Mouse (Mus musculus) neural tube, embryonic 13.5 days (tissue): ENCODE data around the gene Lce1b. TPM values are rescaled to one million over a fixed set of nuclear protein-coding genes. Genes with fewer than 3 reads are reported as not detected.
A peak's percentile ranks its signal among the peaks of the same experiment; 100 is the strongest.
"Not testable (repeated sequence)": the region's sequence is repeated elsewhere in the genome, so short reads cannot be mapped to it uniquely, and the experiment has no call there.

Experiments
- ATAC-seq: fragments of 200-750 bp; cut with Nextera tagmentation; 2 replicates; pipeline ENCODE4 v1.8.0; 2017; ENCODE audit warnings: low read depth, mild to moderate bottlenecking, moderate TSS enrichment, moderate library complexity
- H3K27ac ChIP-seq: fragments of 300-500 bp; sonication (generic); replicated peaks from 2 replicates; pipeline ENCODE4 v1.5.1; 2015; ENCODE audit warnings: moderate library complexity, mild to moderate bottlenecking, inconsistent platforms
- H3K27me3 ChIP-seq: fragments of 300-500 bp; sonication (generic); 2 replicates; pipeline ENCODE4 v1.6.1; 2015; ENCODE audit warnings: mild to moderate bottlenecking, inconsistent platforms
- H3K36me3 ChIP-seq: fragments of 300-500 bp; sonication (generic); 2 replicates; pipeline ENCODE4 v1.6.1; 2015; ENCODE audit warnings: mild to moderate bottlenecking, inconsistent platforms
- H3K4me1 ChIP-seq: fragments of 300-500 bp; sonication (generic); replicated peaks from 2 replicates; pipeline ENCODE4 v1.6.1; 2015; ENCODE audit warnings: inconsistent platforms
- H3K4me2 ChIP-seq: fragments of 300-500 bp; sonication (generic); 2 replicates; pipeline ENCODE4 v1.6.1; 2015; ENCODE audit warnings: inconsistent platforms, mild to moderate bottlenecking, moderate library complexity
- H3K4me3 ChIP-seq: fragments of 300-500 bp; sonication (generic); 2 replicates; pipeline ENCODE4 v1.5.1; 2015; ENCODE audit warnings: mild to moderate bottlenecking, inconsistent platforms
- H3K9ac ChIP-seq: fragments of 300-500 bp; sonication (generic); 2 replicates; pipeline ENCODE4 v1.6.1; 2015; ENCODE audit warnings: moderate library complexity, mild to moderate bottlenecking, inconsistent platforms
- H3K9me3 ChIP-seq: fragments of 300-500 bp; sonication (generic); 2 replicates; pipeline ENCODE4 v1.6.1; 2016; ENCODE audit warnings: inconsistent platforms
- WGBS: fragments of 180-500 bp; shearing (Covaris S2); methylation state at CpG from one replicate; pipeline ENCODE4 v1.1.7; 2015; 5-methylcytosine and 5-hydroxymethylcytosine counted together
- polyA plus RNA-seq: library from polyadenylated mRNA; unstranded; fragments of >200 nt; fragmentation: Nextera tagmentation; extraction: Ambion mirVana; gene quantifications from 2 replicates; pipeline ENCODE4 v1.2.1, GENCODE M21; 2015

Gene Lce1b
- not detected in 2 replicates for polyA plus RNA-seq

- no peak within 1 kb of the TSS for H3K27ac ChIP-seq
- no peak within 1 kb of the TSS for H3K9ac ChIP-seq
- H3K9me3 ChIP-seq, result no peaks in the 10 kb centered on the region
- no peak within 1 kb of the TSS for H3K4me3 ChIP-seq
- H3K27me3 ChIP-seq, result no peaks in the 10 kb centered on the region
- no peak for ATAC-seq
- no peaks in the 10 kb centered on the region for H3K36me3 ChIP-seq
- H3K4me1 ChIP-seq, result no peaks in the 10 kb centered on the region
- no peak within 1 kb of the TSS for H3K4me2 ChIP-seq
Observed at GRCm38 (mm10) chr3:92656826-92657225, at the start of gene Lce1b. Lce1b (minus strand) TSS chr3:92656926.

- no peak for ATAC-seq
- no peaks in the 10 kb centered on the region for H3K4me1 ChIP-seq
- H3K36me3 ChIP-seq, result no peaks in the 10 kb centered on the region
- no peaks in the 10 kb centered on the region for H3K9me3 ChIP-seq
- no peak overlapping the region for H3K27ac ChIP-seq
- no peak overlapping the region for H3K9ac ChIP-seq
- 23% methylated on average over 1 of the region's 1 CpGs for WGBS
- no peaks in the 10 kb centered on the region for H3K27me3 ChIP-seq
- no peak overlapping the region for H3K4me3 ChIP-seq
- H3K4me2 ChIP-seq, result no peak overlapping the region
Observed at GRCm38 (mm10) chr3:92694613-92695012, 37.9 kb upstream of the Lce1b start.

GRCm38 (mm10) chr3:92691688-92692087, 35.0 kb upstream of the Lce1b start:
- Histone ChIP-seq H3K4me2 (no peak overlapping the region), H3K27ac (no peak overlapping the region), H3K27me3 (no peaks in the 10 kb centered on the region), H3K9me3 (no peaks in the 10 kb centered on the region), H3K9ac (no peak overlapping the region), H3K36me3 (no peaks in the 10 kb centered on the region), H3K4me3 (no peak overlapping the region), H3K4me1 (no peaks in the 10 kb centered on the region)
- no peak for ATAC-seq

- not testable (repeated sequence) for H3K9me3 ChIP-seq, ATAC-seq, H3K36me3 ChIP-seq, H3K27me3 ChIP-seq, H3K9ac ChIP-seq, H3K4me1 ChIP-seq, H3K4me2 ChIP-seq, H3K27ac ChIP-seq, H3K4me3 ChIP-seq
- 83% methylated on average over 16 of the region's 16 CpGs for WGBS
Observed at GRCm38 (mm10) chr3:92689154-92689553, 32.4 kb upstream of the Lce1b start.

GRCm38 (mm10) chr3:92687110-92687509, 30.4 kb upstream of the Lce1b start, which contains the start of gene Lce1d:
Lce1d (minus strand) TSS chr3:92687210.
- no peak for ATAC-seq
- H3K27me3 ChIP-seq, result no peaks in the 10 kb centered on the region
- H3K9me3 ChIP-seq, result no peaks in the 10 kb centered on the region
- no peaks in the 10 kb centered on the region for H3K36me3 ChIP-seq
- 60% methylated on average over 2 of the region's 2 CpGs for WGBS
- no peak within 1 kb of the TSS for H3K4me2 ChIP-seq
- no peak within 1 kb of the TSS for H3K9ac ChIP-seq
- no peak within 1 kb of the TSS for H3K4me3 ChIP-seq
- H3K27ac ChIP-seq, result no peak within 1 kb of the TSS
- H3K4me1 ChIP-seq, result no peaks in the 10 kb centered on the region

GRCm38 (mm10) chr3:92678947-92679346, 22.2 kb upstream of the Lce1b start, which contains the start of gene Lce1c:
Lce1c (plus strand) TSS chr3:92679247.
- Histone ChIP-seq H3K36me3 (no peaks in the 10 kb centered on the region), H3K4me3 (no peak within 1 kb of the TSS), H3K4me1 (no peaks in the 10 kb centered on the region), H3K27ac (no peak within 1 kb of the TSS), H3K9me3 (no peaks in the 10 kb centered on the region), H3K27me3 (no peaks in the 10 kb centered on the region), H3K4me2 (no peak within 1 kb of the TSS), H3K9ac (no peak within 1 kb of the TSS)
- 88% methylated on average over 4 of the region's 4 CpGs for WGBS
- ATAC-seq, result no peak

GRCm38 (mm10) chr3:92670215-92670614, 13.5 kb upstream of the Lce1b start, which contains the start of gene Lce1a2:
Lce1a2 (minus strand) TSS chr3:92670315.
- Histone ChIP-seq H3K27me3 (no peaks in the 10 kb centered on the region), H3K4me1 (no peaks in the 10 kb centered on the region), H3K36me3 (no peaks in the 10 kb centered on the region), H3K4me3 (no peak within 1 kb of the TSS), H3K9ac (no peak within 1 kb of the TSS), H3K4me2 (no peak within 1 kb of the TSS), H3K9me3 (no peaks in the 10 kb centered on the region), H3K27ac (no peak within 1 kb of the TSS)
- no peak for ATAC-seq

- ATAC-seq, result no peak
- H3K4me3 ChIP-seq, result no peak within 1 kb of the TSS
- H3K4me1 ChIP-seq, result no peaks in the 10 kb centered on the region
- no peak within 1 kb of the TSS for H3K9ac ChIP-seq
- no peaks in the 10 kb centered on the region for H3K36me3 ChIP-seq
- H3K27ac ChIP-seq, result no peak within 1 kb of the TSS
- H3K27me3 ChIP-seq, result no peaks in the 10 kb centered on the region
- H3K9me3 ChIP-seq, result no peaks in the 10 kb centered on the region
- WGBS, result 89% methylated on average over 1 of the region's 1 CpGs
- no peak within 1 kb of the TSS for H3K4me2 ChIP-seq
Observed at GRCm38 (mm10) chr3:92648207-92648606, 8.5 kb downstream of the Lce1b start, which contains the start of gene Lce1a1. Lce1a1 (minus strand) TSS chr3:92648307.

GRCm38 (mm10) chr3:92639854-92640253, 16.9 kb downstream of the Lce1b start:
- 93% methylated on average over 15 of the region's 15 CpGs for WGBS
- no peaks in the 10 kb centered on the region for H3K27me3 ChIP-seq

GRCm38 (mm10) chr3:92638653-92638991, 18.1 kb downstream of the Lce1b start:
- Histone ChIP-seq H3K4me1 (peaks cover 13% of the 10 kb centered on the region; the same call in 1 of the 2 replicates), H3K9ac (no peak overlapping the region), H3K9me3 (no peaks in the 10 kb centered on the region), H3K4me3 (no peak overlapping the region), H3K4me2 (no peak overlapping the region), H3K36me3 (no peaks in the 10 kb centered on the region), H3K27me3 (no peaks in the 10 kb centered on the region), H3K27ac (no peak overlapping the region)
- no peak for ATAC-seq
- WGBS, result 83% methylated on average over 3 of the region's 3 CpGs

More at GRCm38 (mm10) chr3:92639854-92640253, 16.9 kb downstream of the Lce1b start:
- peaks cover 13% of the 10 kb centered on the region; the same call in 1 of the 2 replicates for H3K4me1 ChIP-seq
- no peak for ATAC-seq
- no peaks in the 10 kb centered on the region for H3K36me3 ChIP-seq
- H3K27ac ChIP-seq, result no peak overlapping the region
- no peaks in the 10 kb centered on the region for H3K9me3 ChIP-seq
- H3K4me3 ChIP-seq, result no peak overlapping the region
- no peak overlapping the region for H3K9ac ChIP-seq
- H3K4me2 ChIP-seq, result no peak overlapping the region

- 30% methylated on average over 1 of the region's 1 CpGs for WGBS
Observed at GRCm38 (mm10) chr3:92637745-92638652, 18.7 kb downstream of the Lce1b start.

GRCm38 (mm10) chr3:92621560-92621959, 35.2 kb downstream of the Lce1b start, which contains the start of gene Lce6a:
Lce6a (minus strand) TSS chr3:92621660.
- ATAC-seq, result no peak
- Histone ChIP-seq H3K4me3 (no peak within 1 kb of the TSS), H3K9ac (no peak within 1 kb of the TSS), H3K27ac (no peak within 1 kb of the TSS), H3K27me3 (no peaks in the 10 kb centered on the region), H3K9me3 (no peaks in the 10 kb centered on the region), H3K36me3 (no peaks in the 10 kb centered on the region), H3K4me2 (no peak within 1 kb of the TSS), H3K4me1 (no peaks in the 10 kb centered on the region)
- WGBS, result 93% methylated on average over 2 of the region's 2 CpGs

More at GRCm38 (mm10) chr3:92637745-92638652, 18.7 kb downstream of the Lce1b start:
- Histone ChIP-seq H3K9me3 (no peaks in the 10 kb centered on the region), H3K27ac (0 out of 2 replicates have a peak overlapping the region, but pooled peaks have one; percentile 18), H3K4me2 (no peak overlapping the region), H3K27me3 (no peaks in the 10 kb centered on the region), H3K4me1 (peaks cover 13% of the 10 kb centered on the region; the same call in 1 of the 2 replicates), H3K4me3 (no peak overlapping the region), H3K36me3 (no peaks in the 10 kb centered on the region), H3K9ac (no peak overlapping the region)
- peak; percentile 80 for ATAC-seq
